Mouse (Mus musculus): Measurements from ENCODE around the gene Dnah11. TPM values are rescaled to one million over a fixed set of nuclear protein-coding genes. Genes with fewer than 3 reads are reported as not detected.

Dnah11 gene
- polyA plus RNA-seq, 1 experiment from 2014 or later, result 0.32 TPM

DNA sequence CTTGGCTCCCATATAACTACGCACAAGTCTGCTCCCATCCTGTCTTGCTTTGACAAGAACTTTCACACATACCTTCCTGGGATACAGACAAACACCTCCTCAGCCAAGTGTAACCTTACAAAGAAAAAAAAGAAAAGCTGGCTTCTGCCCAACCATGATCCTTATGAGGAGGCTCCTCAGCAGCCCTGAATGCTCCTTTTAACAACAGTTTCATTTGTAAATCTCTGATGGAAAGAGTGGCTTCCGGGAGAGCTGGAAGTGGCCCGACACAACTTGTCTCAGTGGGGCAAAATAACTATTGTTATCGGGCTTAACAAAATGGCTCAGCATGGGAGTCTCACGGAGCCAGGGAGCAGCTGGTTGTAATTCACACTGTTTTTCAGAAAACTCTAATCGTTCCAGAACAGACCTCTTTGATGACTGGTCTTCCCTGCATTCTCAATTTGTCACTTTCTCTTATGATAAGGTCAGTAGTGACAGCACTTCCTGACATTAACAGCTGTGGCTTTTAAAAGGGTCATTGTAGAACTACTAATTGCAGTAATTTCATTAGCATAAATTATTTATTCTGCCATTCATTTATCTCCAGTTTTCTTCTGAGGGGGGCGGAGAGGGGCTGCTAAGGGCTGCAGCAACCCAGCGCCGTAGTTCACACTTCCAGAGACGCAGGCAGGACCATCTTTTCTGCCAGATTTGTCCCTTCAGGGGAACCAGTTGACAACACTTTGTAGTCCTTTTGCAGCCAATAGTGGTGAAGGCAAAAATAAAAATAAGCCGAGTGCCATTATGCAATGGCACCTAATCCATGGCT, 209.6 kb downstream of the Dnah11 start:
- peak overlapping the region; percentile 5; the same call in 1 of the 2 replicates for H3K4me2 ChIP-seq (ENCODE audit: low read length)
- DNase-seq (ENCODE audit: low spot score) (peak; percentile 54), ATAC-seq (replicated peaks; ENCODE audit: low FRiP score, low TSS enrichment, low read depth) (no peak)
- H3K4me1 ChIP-seq (replicated peaks; ENCODE audit: control insufficient read depth, insufficient read depth, low read length), result 0 out of 2 replicates have a peak, but pooled peaks cover 5% of the 10 kb centered on the region
- H3K36me3 ChIP-seq (ENCODE audit: control insufficient read depth, insufficient read depth, low read length), result no peaks in the 10 kb centered on the region
- no peak overlapping the region for H3K4me3 ChIP-seq (ENCODE audit: low read depth, low read length)
- H3K9ac ChIP-seq (ENCODE audit: low read length), result no peak overlapping the region
- no peaks in the 10 kb centered on the region; the same call in 1 of the 2 replicates for H3K27me3 ChIP-seq (replicated peaks; ENCODE audit: control insufficient read depth, insufficient read depth, low read length)
- WGBS, result 14% methylated on average over 11 of the region's 11 CpGs
- H3K27ac ChIP-seq (ENCODE audit: low read depth), result no peak overlapping the region
- no peaks in the 10 kb centered on the region for H3K9me3 ChIP-seq (ENCODE audit: control insufficient read depth, low read length)

DNA sequence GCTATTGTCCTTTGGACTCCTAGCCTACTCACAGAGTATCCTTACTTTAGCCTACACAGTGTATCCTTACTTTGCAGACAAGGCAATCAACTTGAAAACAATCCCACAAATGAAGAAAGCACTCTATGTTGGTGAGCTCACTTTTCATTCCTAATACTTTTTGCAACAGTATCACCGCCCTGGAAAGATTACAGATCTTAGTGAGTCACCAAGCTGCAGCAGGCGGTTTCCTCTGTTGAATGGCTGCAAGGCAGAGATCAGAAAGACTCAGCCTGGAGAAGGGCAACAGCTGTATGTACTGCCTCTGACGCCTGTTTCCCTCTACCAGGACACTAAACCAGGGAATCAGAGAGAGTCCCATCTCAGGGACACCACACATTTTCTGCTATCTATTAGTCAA, 218.5 kb downstream of the Dnah11 start:
- no peak overlapping the region for H3K9ac ChIP-seq (ENCODE audit: low read length)
- WGBS, result 65% methylated on average over 3 of the region's 3 CpGs
- ATAC-seq (replicated peaks; ENCODE audit: low FRiP score, low TSS enrichment, low read depth), result no peak

DNA sequence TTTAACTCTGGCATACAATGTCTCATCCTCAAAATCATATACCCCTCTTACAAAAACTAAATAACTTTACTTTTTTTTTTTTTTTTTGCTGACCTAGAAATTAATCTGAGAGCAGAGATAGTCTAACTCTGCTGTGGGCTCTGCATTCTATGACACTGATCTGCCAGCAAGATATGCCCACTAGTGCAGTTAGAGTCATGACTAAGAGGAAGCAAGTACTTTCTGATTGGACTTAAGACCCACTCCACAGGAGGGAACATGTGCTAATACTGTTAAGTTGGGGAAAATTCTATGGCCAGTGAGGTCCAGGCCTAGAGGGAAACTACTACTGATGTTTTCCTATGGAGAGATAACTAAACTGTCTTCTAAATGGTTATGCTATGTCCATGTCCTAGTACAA, 225.1 kb downstream of the Dnah11 start:
- ATAC-seq (replicated peaks; ENCODE audit: low FRiP score, low TSS enrichment, low read depth), result no peak
- no peak overlapping the region for H3K4me3 ChIP-seq (ENCODE audit: low read depth, low read length)
- DNase-seq (ENCODE audit: low spot score), result no peak
- H3K9ac ChIP-seq (ENCODE audit: low read length), result no peak overlapping the region
- H3K27me3 ChIP-seq (replicated peaks; ENCODE audit: control insufficient read depth, insufficient read depth, low read length), result no peaks in the 10 kb centered on the region
- H3K36me3 ChIP-seq (ENCODE audit: control insufficient read depth, insufficient read depth, low read length), result no peaks in the 10 kb centered on the region
- H3K9me3 ChIP-seq (ENCODE audit: control insufficient read depth, low read length), result no peaks in the 10 kb centered on the region
- H3K4me2 ChIP-seq (ENCODE audit: low read length), result no peak overlapping the region
- no peak overlapping the region for H3K27ac ChIP-seq (ENCODE audit: low read depth)
- H3K4me1 ChIP-seq (replicated peaks; ENCODE audit: control insufficient read depth, insufficient read depth, low read length), result no peaks in the 10 kb centered on the region

More for the DNA sequence above, 218.5 kb downstream of the Dnah11 start:
- H3K36me3 ChIP-seq (ENCODE audit: control insufficient read depth, insufficient read depth, low read length), result no peaks in the 10 kb centered on the region
- no peak overlapping the region for H3K4me2 ChIP-seq (ENCODE audit: low read length)
- no peaks in the 10 kb centered on the region for H3K4me1 ChIP-seq (replicated peaks; ENCODE audit: control insufficient read depth, insufficient read depth, low read length)
- DNase-seq (ENCODE audit: low spot score), result no peak
- no peak overlapping the region for H3K4me3 ChIP-seq (ENCODE audit: low read depth, low read length)
- no peak overlapping the region for H3K27ac ChIP-seq (ENCODE audit: low read depth)
- no peaks in the 10 kb centered on the region for H3K9me3 ChIP-seq (ENCODE audit: control insufficient read depth, low read length)
- no peaks in the 10 kb centered on the region for H3K27me3 ChIP-seq (replicated peaks; ENCODE audit: control insufficient read depth, insufficient read depth, low read length)

DNA sequence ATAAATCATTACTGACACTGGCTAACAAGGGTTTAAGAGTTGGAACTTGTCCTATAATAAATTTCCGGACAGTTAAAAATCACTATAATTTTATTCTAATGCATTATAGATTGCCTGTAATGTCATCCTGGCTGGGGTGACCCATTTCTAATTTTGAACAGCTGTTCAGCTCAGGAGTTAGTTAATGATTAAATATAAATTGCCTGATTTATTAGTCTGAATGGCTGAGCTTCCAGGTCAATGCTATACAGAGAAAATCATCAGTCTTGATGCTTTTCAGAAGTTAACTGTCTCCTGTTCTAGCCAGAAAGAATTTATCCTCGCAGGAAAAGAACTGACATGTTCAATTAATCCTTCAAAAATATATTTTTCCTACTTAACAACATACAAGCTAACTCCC, 236.1 kb downstream of the Dnah11 start:
- no peak for ATAC-seq (replicated peaks; ENCODE audit: low FRiP score, low TSS enrichment, low read depth)
- no peaks in the 10 kb centered on the region for H3K36me3 ChIP-seq (ENCODE audit: control insufficient read depth, insufficient read depth, low read length)
- H3K4me1 ChIP-seq (replicated peaks; ENCODE audit: control insufficient read depth, insufficient read depth, low read length), result no peaks in the 10 kb centered on the region
- no peaks in the 10 kb centered on the region for H3K27me3 ChIP-seq (replicated peaks; ENCODE audit: control insufficient read depth, insufficient read depth, low read length)
- H3K4me2 ChIP-seq (ENCODE audit: low read length), result no peak overlapping the region
- no peak overlapping the region for H3K4me3 ChIP-seq (ENCODE audit: low read depth, low read length)
- H3K9ac ChIP-seq (ENCODE audit: low read length), result no peak overlapping the region
- 66% methylated on average over 2 of the region's 2 CpGs for WGBS
- H3K27ac ChIP-seq (ENCODE audit: low read depth), result no peak overlapping the region
- DNase-seq (ENCODE audit: low spot score), result no peak
- no peaks in the 10 kb centered on the region for H3K9me3 ChIP-seq (ENCODE audit: control insufficient read depth, low read length)

DNA sequence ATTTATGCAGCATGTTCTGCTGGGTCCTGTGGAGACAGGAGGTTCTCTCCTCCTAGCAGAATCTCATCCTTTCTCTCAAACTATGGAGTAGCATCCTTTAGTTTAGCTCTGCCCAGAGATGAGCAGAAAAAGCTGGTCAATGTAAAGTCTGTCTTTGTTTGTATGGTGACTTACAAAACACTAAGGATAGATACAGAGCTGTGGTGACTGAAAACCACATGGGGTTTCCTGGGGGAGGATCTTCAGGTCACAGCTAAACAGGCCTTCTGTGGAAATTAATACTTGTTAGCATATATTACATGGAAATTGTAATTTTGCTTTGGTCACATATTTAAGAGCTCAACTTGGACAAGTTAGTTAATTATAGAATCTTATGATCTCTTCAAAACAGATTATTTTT, 239.6 kb downstream of the Dnah11 start:
- ATAC-seq (replicated peaks; ENCODE audit: low FRiP score, low TSS enrichment, low read depth), result no peak
- Histone ChIP-seq H3K9me3 (ENCODE audit: control insufficient read depth, low read length) (no peaks in the 10 kb centered on the region), H3K4me1 (replicated peaks; ENCODE audit: control insufficient read depth, insufficient read depth, low read length) (no peaks in the 10 kb centered on the region), H3K4me2 (ENCODE audit: low read length) (no peak overlapping the region), H3K27ac (ENCODE audit: low read depth) (no peak overlapping the region), H3K9ac (ENCODE audit: low read length) (no peak overlapping the region), H3K27me3 (replicated peaks; ENCODE audit: control insufficient read depth, insufficient read depth, low read length) (no peaks in the 10 kb centered on the region), H3K4me3 (ENCODE audit: low read depth, low read length) (no peak overlapping the region), H3K36me3 (ENCODE audit: control insufficient read depth, insufficient read depth, low read length) (no peaks in the 10 kb centered on the region)
- DNase-seq (ENCODE audit: low spot score), result no peak

DNA sequence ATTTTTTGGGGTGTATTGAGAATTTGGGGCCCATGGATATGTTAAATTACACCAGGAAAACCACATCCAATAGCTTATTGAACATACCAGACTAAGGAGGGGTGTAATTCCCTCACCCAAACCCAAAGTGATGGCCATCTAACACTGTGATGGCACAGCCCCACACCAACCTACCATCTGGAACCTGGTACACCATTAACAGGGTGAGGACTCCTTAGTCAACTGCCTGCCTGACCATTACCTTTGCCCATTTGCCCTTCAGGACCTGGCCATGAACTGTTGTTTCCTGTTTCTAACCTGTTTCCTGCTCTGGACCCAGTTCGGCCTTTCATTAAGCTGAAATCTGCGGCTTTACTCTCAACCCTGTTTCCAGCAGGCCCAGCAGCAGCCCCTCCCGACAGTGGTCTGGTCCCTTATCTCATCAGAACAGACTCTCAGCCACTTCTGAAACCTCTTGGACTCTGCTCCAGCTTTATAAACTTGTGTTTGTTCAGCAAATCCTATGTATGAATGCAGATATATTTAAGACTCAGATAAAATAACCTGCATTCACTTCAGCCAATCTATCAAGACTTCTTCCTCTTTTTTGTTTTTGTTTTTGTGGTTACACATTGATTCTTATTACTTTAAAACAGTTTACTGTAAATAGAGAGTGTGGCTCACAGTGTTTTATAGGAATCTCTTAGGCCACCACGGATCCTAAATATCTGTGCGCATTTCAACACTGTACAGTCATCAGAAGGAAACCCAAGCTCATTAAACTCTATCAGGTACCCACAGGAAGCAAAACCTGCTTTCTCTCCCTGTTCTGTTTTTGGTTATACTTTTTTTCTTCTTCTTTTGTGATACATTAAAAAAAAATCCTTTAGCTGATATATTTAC, 251.8 kb downstream of the Dnah11 start:
- Histone ChIP-seq H3K4me2 (ENCODE audit: low read length) (no peak overlapping the region), H3K4me3 (ENCODE audit: low read depth, low read length) (no peak overlapping the region), H3K27me3 (replicated peaks; ENCODE audit: control insufficient read depth, insufficient read depth, low read length) (no peaks in the 10 kb centered on the region), H3K9me3 (ENCODE audit: control insufficient read depth, low read length) (no peaks in the 10 kb centered on the region), H3K4me1 (replicated peaks; ENCODE audit: control insufficient read depth, insufficient read depth, low read length) (no peaks in the 10 kb centered on the region), H3K9ac (ENCODE audit: low read length) (no peak overlapping the region), H3K27ac (ENCODE audit: low read depth) (no peak overlapping the region), H3K36me3 (ENCODE audit: control insufficient read depth, insufficient read depth, low read length) (no peaks in the 10 kb centered on the region)
- no peak for ATAC-seq (replicated peaks; ENCODE audit: low FRiP score, low TSS enrichment, low read depth)
- DNase-seq (ENCODE audit: low spot score), result peak; percentile 57
- 47% methylated on average over 5 of the region's 5 CpGs for WGBS

DNA sequence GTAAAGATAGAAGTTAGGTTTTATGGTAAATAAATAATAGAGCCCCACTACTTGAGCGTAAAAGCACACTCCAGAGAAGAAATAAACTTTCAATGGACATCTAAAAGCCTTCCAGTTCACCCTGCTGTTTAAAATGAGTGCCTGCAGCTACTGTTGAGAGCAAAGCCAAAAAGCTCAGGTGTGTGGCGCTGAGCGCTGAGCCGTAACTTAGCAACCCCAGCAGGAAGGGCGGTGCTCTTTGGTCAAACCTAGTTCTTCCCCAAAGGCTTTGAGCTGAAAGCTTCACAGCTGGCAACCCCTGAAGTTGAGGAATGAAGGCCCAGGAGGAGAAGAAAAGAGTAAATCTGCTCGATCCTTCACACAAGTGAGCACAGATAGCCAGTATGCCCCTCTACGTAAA, 256.9 kb downstream of the Dnah11 start:
- H3K27me3 ChIP-seq (replicated peaks; ENCODE audit: control insufficient read depth, insufficient read depth, low read length), result no peaks in the 10 kb centered on the region

DNA sequence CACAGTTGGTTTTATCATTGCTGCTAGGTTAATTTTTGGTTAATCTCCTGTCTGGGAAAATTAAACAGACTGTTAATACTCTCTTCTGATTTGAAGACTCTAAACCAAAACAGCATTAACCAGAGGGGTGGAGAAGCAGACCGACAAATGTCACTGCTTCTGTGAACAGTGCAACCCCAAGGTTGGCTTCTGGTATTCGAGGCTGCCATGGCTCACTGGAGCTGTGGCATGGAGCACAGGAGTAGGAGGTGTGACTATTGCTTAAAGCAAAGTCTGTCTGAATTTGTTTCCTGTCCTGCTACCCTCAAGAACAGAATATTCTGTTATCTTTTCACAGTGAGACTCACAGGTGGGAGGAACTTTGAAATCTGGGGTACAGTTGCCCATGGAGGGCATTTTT, 260.6 kb downstream of the Dnah11 start:
- Histone ChIP-seq H3K27ac (ENCODE audit: low read depth) (no peak overlapping the region), H3K9me3 (ENCODE audit: control insufficient read depth, low read length) (no peaks in the 10 kb centered on the region), H3K36me3 (ENCODE audit: control insufficient read depth, insufficient read depth, low read length) (no peaks in the 10 kb centered on the region), H3K4me1 (replicated peaks; ENCODE audit: control insufficient read depth, insufficient read depth, low read length) (no peaks in the 10 kb centered on the region), H3K27me3 (replicated peaks; ENCODE audit: control insufficient read depth, insufficient read depth, low read length) (no peaks in the 10 kb centered on the region), H3K4me2 (ENCODE audit: low read length) (no peak overlapping the region), H3K9ac (ENCODE audit: low read length) (no peak overlapping the region), H3K4me3 (ENCODE audit: low read depth, low read length) (no peak overlapping the region)
- DNase-seq (ENCODE audit: low spot score), result no peak
- no peak for ATAC-seq (replicated peaks; ENCODE audit: low FRiP score, low TSS enrichment, low read depth)
- WGBS, result 66% methylated on average over 2 of the region's 2 CpGs

More for the DNA sequence above, 256.9 kb downstream of the Dnah11 start:
- H3K36me3 ChIP-seq (ENCODE audit: control insufficient read depth, insufficient read depth, low read length), result no peaks in the 10 kb centered on the region
- no peak overlapping the region for H3K4me3 ChIP-seq (ENCODE audit: low read depth, low read length)
- no peak for DNase-seq (ENCODE audit: low spot score)
- no peak overlapping the region for H3K9ac ChIP-seq (ENCODE audit: low read length)
- WGBS, result 51% methylated on average over 7 of the region's 7 CpGs
- no peak overlapping the region for H3K4me2 ChIP-seq (ENCODE audit: low read length)
- H3K4me1 ChIP-seq (replicated peaks; ENCODE audit: control insufficient read depth, insufficient read depth, low read length), result no peaks in the 10 kb centered on the region
- ATAC-seq (replicated peaks; ENCODE audit: low FRiP score, low TSS enrichment, low read depth), result no peak
- H3K9me3 ChIP-seq (ENCODE audit: control insufficient read depth, low read length), result no peaks in the 10 kb centered on the region
- no peak overlapping the region for H3K27ac ChIP-seq (ENCODE audit: low read depth)

Data from intestine, embryonic 14.5 days (tissue).